Mouse (Mus musculus): Measurements from ENCODE around the gene Gm14408. TPM values are rescaled to one million over a fixed set of nuclear protein-coding genes. Genes with fewer than 3 reads are reported as not detected.
"Not testable (repeated sequence)": the region's sequence is repeated elsewhere in the genome, so short reads cannot be mapped to it uniquely, and the experiment has no call there.

Gm14408 gene
- total RNA-seq (2017) = not detected in 3 replicates

- ATAC-seq (replicated peaks; ENCODE audit: insufficient number of reproducible peaks, low FRiP score, low TSS enrichment, poor library complexity, severe bottlenecking) = not testable (repeated sequence)
Observed at GRCm38 (mm10) chr2:176830840-176831239, at the start of gene Gm14408. TSS of gene Gm14408 (plus strand) at chr2:176831140.

GRCm38 (mm10) chr2:176798312-176798711 lies 32.6 kb upstream of the Gm14408 start, which contains the start of gene Gm14295:
TSS of gene Gm14295 (plus strand) at chr2:176798612.
- not testable (repeated sequence) for ATAC-seq (replicated peaks; ENCODE audit: insufficient number of reproducible peaks, low FRiP score, low TSS enrichment, poor library complexity, severe bottlenecking)

GRCm38 (mm10) chr2:176798785-176799184 lies 32.2 kb upstream of the Gm14408 start:
- ATAC-seq (replicated peaks; ENCODE audit: insufficient number of reproducible peaks, low FRiP score, low TSS enrichment, poor library complexity, severe bottlenecking) = not testable (repeated sequence)

Other genes starting within 250 kb of the Gm14408 start
- gene Gm14308, start 194.8 kb upstream of the Gm14408 start, total RNA-seq (2017) = 3.6 to 12.4 TPM (median 7.7 TPM) in 3 replicates
- gene Zfp973, start 160.6 kb upstream of the Gm14408 start, total RNA-seq (2017) = 9.1 to 23.2 TPM (median 15.1 TPM) in 3 replicates
- gene Gm14305, start 122.8 kb upstream of the Gm14408 start, total RNA-seq (2017) = 1.1 to 14.1 TPM (median 1.4 TPM) in 3 replicates
- gene Gm14295, start 32.5 kb upstream of the Gm14408 start, total RNA-seq (2017) = 2.2 to 6.0 TPM in 2 of 3 replicates, not detected in the other
- 0.67 to 3.2 TPM (median 2.6 TPM) in 3 replicates for gene Gm14296, start 96.7 kb downstream of the Gm14408 start, total RNA-seq (2017)
- gene Gm14419, start 169.8 kb downstream of the Gm14408 start, total RNA-seq (2017) = 6.7 to 18.4 TPM in 2 of 3 replicates, not detected in the other
- 0.78 TPM in 1 of 3 replicates, not detected in the others for gene Gm14401, start 243.2 kb downstream of the Gm14408 start, total RNA-seq (2017)

Data from monocyte, adult 5-6 weeks (primary cell).